Mouse (Mus musculus): ENCODE results near the gene Efcab12. TPM values are rescaled to one million over a fixed set of nuclear protein-coding genes. Genes with fewer than 3 reads are reported as not detected.
A peak's percentile ranks its signal among the peaks of the same experiment; 100 is the strongest.

The Efcab12 gene
- polyA plus RNA-seq, 1 experiment = 4.8 TPM

DNA sequence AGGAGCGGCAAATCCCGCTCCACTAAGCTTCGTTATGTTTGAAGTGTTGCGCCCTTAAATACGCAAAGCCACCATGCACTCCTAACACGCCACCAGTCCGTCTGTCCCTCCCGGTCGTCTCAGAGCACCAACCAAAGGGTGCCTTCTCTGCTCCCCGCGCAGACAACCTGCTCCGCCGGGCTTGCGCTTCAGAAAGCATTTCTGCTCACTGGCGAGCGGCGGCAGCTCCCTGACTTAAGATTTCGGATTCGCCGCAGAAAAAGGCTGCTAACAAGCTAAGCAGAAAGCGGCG, 30.1 kb downstream of the Efcab12 start:
- TF ChIP-seq CTCF (IDR thresholded peaks at IDR 0.05; ENCODE audit: borderline replicate concordance, extremely low read depth, insufficient read depth, insufficient read length) (no peak), POLR2A (IDR thresholded peaks at IDR 0.05; ENCODE audit: borderline replicate concordance, extremely low read depth, insufficient read depth, insufficient read length, poor library complexity, severe bottlenecking) (no peak)
- DNase-seq (ENCODE audit: low read depth) = no peak

GRCm38 (mm10) chr6:115807464-115808195, 30.6 kb downstream of the Efcab12 start:
- peak; percentile 20 for DNase-seq (ENCODE audit: low read depth)
- TF ChIP-seq CTCF (IDR thresholded peaks at IDR 0.05; ENCODE audit: borderline replicate concordance, extremely low read depth, insufficient read depth, insufficient read length) = no peak
- TF ChIP-seq POLR2A (IDR thresholded peaks at IDR 0.05; ENCODE audit: borderline replicate concordance, extremely low read depth, insufficient read depth, insufficient read length, poor library complexity, severe bottlenecking) = no peak

DNA sequence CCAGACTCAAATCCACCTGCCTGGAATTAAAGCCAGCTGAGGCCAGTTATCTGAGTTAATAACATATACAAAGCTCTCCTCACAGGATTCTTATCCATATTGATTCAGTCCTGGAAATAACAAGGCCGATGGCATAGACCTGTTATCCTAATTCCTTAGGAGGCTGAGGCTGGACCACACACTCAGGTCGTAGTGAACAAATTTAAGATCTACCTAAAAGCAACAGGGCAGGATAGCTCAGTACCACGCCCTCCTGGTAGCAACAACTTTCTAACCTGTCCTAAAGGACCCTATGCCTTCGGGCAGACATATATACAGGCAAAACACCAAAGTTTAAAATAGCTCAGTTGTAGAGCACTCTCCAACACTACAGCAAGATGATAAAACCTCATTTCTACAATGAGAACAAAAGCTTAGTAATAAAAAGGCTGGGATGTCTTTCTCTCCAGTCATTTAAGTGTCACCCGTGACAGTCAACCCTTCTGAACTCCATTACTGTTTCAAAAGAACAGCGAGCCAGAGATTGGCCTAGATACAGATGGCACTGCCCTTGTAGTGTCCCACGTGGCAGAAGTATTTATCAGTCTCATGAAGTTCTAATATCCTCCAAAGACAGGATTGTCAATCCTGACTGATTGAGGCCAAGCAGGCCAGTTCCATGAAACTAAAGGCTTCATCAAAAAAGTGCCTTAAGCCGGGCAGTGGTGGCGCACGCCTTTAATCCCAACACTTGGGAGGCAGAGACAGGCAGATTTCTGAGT, 33.6 kb downstream of the Efcab12 start:
- no peak for TF ChIP-seq CTCF (IDR thresholded peaks at IDR 0.05; ENCODE audit: borderline replicate concordance, extremely low read depth, insufficient read depth, insufficient read length)
- no peak for TF ChIP-seq POLR2A (IDR thresholded peaks at IDR 0.05; ENCODE audit: borderline replicate concordance, extremely low read depth, insufficient read depth, insufficient read length, poor library complexity, severe bottlenecking)
- DNase-seq (ENCODE audit: low read depth) = no peak

DNA sequence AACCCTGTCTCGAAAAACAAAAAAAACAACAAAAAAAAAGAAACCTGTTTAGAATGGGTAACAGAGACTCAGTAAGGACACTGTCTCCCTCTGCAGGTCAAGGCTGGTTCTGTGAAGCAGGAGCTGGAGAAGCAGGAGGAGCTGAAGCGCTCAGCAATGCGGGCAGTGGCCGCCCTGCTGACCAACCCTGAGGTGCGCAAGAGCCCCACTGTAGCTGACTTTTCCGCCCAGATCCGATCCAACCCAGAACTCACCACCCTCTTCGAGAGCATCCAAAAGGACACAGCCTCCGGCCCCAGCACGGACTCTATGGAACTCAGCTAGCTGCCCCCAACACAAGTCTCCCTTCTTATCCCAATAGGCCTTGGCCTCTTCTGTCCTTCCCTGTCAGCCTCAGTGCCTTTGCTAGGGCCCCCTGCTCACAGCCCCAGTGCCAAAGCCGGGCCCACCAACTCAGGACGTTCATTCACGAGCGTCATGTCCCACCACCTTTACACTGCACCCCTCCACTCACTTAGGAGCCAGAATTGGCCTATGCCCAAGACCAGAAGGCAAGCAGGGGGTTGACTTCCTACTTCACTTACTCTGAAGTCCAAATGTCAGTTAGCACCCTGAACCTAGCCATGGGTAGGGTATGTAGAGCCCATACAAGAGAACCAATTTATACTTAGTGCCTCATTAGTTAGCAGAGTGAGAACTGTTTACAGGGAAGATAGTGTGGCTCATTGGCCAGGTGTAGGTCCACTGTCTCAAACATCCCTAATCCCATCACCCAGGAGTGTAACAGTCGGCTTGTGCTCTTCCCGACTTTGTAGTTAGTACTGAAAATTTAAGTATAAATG, 34.5 kb downstream of the Efcab12 start:
- TF ChIP-seq POLR2A (IDR thresholded peaks at IDR 0.05; ENCODE audit: borderline replicate concordance, extremely low read depth, insufficient read depth, insufficient read length, poor library complexity, severe bottlenecking) (no peak), CTCF (IDR thresholded peaks at IDR 0.05; ENCODE audit: borderline replicate concordance, extremely low read depth, insufficient read depth, insufficient read length) (peak; percentile 67)

GRCm38 (mm10) chr6:115801811-115802210, 36.4 kb downstream of the Efcab12 start:
- TF ChIP-seq CTCF (IDR thresholded peaks at IDR 0.05; ENCODE audit: borderline replicate concordance, extremely low read depth, insufficient read depth, insufficient read length) (no peak), POLR2A (IDR thresholded peaks at IDR 0.05; ENCODE audit: borderline replicate concordance, extremely low read depth, insufficient read depth, insufficient read length, poor library complexity, severe bottlenecking) (no peak)
- DNase-seq (ENCODE audit: low read depth) = no peak

More for the DNA sequence above, 34.5 kb downstream of the Efcab12 start:
- DNase-seq (ENCODE audit: low read depth) = peak; percentile 79

DNA sequence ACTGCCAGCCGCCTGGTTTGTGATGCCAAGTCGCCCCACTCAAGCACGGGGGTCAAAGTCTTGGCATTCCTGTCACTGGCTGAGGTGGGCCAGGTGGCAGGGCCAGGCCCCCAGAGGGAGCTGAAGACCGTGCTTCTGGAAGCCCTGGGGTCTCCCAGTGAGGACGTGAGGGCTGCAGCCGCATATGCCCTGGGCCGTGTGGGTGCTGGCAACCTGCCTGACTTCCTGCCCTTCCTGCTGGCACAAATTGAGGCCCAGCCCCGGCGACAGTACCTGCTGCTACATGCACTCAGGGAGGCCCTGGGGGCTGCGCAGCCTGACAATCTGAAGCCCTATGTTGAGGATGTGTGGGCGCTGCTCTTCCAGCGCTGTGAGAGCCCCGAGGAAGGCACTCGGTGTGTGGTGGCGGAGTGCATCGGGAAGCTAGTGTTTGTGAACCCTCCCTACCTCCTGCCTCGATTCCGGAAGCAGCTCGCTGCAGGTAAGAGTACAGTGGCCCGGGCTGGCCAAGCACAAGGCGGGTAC, 45.5 kb downstream of the Efcab12 start:
- TF ChIP-seq CTCF (IDR thresholded peaks at IDR 0.05; ENCODE audit: borderline replicate concordance, extremely low read depth, insufficient read depth, insufficient read length) (no peak), POLR2A (IDR thresholded peaks at IDR 0.05; ENCODE audit: borderline replicate concordance, extremely low read depth, insufficient read depth, insufficient read length, poor library complexity, severe bottlenecking) (no peak)
- no peak for DNase-seq (ENCODE audit: low read depth)

DNA sequence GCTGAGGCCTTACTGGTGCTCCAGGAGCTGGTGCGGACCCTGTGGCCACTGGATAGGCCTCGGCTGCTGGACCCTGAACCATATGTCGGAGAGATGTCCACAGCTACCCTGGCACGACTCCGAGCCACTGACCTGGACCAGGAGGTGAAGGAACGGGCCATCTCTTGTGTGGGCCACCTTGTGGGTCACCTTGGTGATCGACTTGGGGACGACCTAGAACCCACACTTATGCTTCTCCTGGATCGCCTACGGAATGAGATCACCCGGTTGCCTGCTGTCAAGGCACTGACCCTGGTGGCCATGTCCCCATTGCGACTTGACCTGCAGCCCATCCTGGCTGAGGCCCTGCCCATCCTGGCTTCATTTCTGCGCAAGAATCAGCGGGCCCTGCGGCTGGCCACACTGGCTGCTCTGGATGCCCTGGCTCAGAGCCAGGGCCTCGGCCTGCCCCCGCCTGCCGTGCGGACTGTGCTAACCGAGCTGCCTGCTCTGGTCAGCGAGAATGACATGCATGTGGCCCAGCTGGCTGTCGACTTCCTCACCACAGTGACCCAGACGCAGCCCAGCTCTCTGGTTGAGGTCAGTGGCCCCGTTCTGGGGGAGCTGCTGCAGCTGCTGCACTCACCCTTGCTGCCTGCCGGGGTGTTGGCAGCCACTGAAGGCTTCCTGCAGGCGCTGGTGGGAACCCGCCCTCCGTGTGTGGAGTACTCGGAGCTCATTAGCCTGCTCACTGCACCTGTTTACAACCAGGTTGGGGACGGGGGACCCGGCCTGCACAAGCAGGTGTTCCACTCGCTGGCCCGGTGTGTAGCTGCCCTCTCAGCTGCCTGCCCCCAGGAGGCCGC, 46.1 kb downstream of the Efcab12 start:
- TF ChIP-seq CTCF (IDR thresholded peaks at IDR 0.05; ENCODE audit: borderline replicate concordance, extremely low read depth, insufficient read depth, insufficient read length) (no peak), POLR2A (IDR thresholded peaks at IDR 0.05; ENCODE audit: borderline replicate concordance, extremely low read depth, insufficient read depth, insufficient read length, poor library complexity, severe bottlenecking) (no peak)
- no peak for DNase-seq (ENCODE audit: low read depth)

GRCm38 (mm10) chr6:115791016-115791415, 47.2 kb downstream of the Efcab12 start:
- no peak for DNase-seq (ENCODE audit: low read depth)

GRCm38 (mm10) chr6:115782781-115783180, 55.4 kb downstream of the Efcab12 start:
- DNase-seq (ENCODE audit: low read depth) = no peak
- TF ChIP-seq CTCF (IDR thresholded peaks at IDR 0.05; ENCODE audit: borderline replicate concordance, extremely low read depth, insufficient read depth, insufficient read length) (no peak), POLR2A (IDR thresholded peaks at IDR 0.05; ENCODE audit: borderline replicate concordance, extremely low read depth, insufficient read depth, insufficient read length, poor library complexity, severe bottlenecking) (no peak)

More at GRCm38 (mm10) chr6:115791016-115791415, 47.2 kb downstream of the Efcab12 start:
- no peak for TF ChIP-seq CTCF (IDR thresholded peaks at IDR 0.05; ENCODE audit: borderline replicate concordance, extremely low read depth, insufficient read depth, insufficient read length)
- TF ChIP-seq POLR2A (IDR thresholded peaks at IDR 0.05; ENCODE audit: borderline replicate concordance, extremely low read depth, insufficient read depth, insufficient read length, poor library complexity, severe bottlenecking) = no peak

DNA sequence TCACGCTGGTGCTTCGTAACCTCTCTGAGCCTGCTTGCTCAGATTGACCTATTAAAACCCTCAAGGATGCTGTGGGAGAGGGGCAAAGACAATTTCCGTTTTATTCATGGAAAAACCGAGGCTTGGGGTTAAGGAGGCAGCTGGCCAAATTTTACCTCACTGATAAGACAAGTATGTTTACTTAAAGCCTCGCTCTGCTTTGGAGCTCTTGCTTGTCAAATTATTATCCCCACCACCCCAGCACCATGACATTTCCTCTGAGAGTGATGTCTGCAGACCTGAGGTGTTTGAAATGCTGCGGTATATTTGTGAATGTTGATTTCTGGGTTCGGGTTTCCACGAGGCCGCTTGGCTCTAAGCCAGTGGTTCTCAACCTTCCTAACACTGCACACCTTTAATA, 61.8 kb downstream of the Efcab12 start:
- TF ChIP-seq CTCF (IDR thresholded peaks at IDR 0.05; ENCODE audit: borderline replicate concordance, extremely low read depth, insufficient read depth, insufficient read length) = no peak
- DNase-seq (ENCODE audit: low read depth) = peak; percentile 11
